Mouse (Mus musculus): ENCODE measurements around the gene Rps19bp1. TPM values are rescaled to one million over a fixed set of nuclear protein-coding genes. Genes with fewer than 3 reads are reported as not detected.

Rps19bp1 gene
- 29.2 and 34.9 TPM in 2 replicates for polyA plus RNA-seq (2012; rRNA removed; ENCODE audit: low replicate concordance)

DNA sequence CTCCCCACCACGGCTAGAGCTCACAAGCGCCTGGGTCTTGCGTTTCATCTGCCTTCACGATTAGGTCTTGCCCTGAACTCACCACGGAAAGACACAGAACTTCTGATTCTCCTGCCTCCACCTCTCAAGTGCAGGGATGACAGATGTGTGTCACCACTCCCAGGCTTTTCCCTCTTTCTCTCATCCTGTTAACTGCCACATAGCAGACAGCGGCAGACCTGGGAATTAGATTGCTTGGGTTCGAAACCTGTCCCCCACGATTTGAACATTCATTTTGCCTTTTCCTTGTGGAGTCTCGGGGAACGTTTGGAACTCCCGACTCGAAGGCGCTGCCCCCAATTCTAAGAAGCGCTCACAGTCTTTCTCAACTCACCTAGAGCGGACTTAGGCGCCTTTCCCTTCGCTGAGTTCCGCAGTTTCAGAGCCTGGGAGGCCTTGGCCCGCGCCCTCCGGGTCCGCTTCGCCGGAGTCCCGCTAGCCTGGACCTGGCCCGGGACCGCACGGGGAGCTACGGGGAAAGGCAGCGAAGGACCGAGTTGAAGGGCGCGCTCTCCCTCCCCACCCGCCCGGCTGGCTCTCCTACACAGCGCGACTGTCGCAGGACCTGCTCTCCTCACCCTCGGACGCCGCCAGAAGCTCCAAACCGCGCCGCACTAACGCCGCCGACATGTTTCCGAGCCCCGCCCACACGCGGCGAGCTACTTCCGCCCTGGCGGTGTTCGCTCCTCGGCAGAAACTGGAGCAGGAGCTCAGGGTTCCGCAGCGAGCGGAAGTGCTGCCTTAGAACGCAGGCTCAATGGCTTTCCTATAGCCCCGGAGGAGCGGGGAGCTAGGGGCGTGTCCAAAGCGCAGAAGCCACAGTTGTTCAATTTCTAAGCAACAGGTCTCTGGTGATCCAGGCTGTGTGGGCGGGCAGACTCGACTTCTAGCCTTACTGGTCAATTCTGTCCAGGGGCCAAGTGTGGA lies at the start of gene Rps19bp1:
Gene Rps19bp1 (minus strand): TSS at position 706 of the 966 bp plus-strand sequence.

DNA sequence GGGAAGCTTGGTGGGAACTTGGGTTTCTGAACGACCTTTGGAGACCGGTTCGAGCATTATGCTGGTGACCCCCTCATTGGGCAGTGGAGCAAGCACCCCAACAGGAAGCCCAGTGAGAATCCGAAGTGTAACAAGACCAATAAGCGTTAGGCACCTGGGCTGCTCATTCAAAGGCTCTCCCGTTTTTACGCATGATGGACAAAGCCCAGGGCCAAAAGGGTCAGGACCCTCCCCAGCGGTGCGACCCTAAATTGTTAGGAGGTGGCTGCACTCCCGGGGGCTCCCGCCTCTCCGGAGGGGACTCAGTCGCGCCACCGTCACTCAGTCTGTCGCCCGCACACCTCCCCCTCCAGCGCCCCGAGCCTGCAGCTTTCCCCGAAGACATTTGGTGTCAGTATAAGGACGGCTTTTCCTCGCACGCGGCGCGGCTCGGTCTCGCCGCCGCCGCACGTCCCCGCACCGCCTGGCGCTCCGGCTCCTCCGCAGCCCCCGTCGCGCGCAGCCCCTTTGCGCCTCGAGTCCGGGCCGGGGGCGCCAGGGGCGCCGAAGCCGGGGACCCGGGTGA lies 22.8 kb upstream of the Rps19bp1 start, which contains the start of gene Cacna1i:
Gene Cacna1i (plus strand): TSS at position 388 of the 565 bp plus-strand sequence.

DNA sequence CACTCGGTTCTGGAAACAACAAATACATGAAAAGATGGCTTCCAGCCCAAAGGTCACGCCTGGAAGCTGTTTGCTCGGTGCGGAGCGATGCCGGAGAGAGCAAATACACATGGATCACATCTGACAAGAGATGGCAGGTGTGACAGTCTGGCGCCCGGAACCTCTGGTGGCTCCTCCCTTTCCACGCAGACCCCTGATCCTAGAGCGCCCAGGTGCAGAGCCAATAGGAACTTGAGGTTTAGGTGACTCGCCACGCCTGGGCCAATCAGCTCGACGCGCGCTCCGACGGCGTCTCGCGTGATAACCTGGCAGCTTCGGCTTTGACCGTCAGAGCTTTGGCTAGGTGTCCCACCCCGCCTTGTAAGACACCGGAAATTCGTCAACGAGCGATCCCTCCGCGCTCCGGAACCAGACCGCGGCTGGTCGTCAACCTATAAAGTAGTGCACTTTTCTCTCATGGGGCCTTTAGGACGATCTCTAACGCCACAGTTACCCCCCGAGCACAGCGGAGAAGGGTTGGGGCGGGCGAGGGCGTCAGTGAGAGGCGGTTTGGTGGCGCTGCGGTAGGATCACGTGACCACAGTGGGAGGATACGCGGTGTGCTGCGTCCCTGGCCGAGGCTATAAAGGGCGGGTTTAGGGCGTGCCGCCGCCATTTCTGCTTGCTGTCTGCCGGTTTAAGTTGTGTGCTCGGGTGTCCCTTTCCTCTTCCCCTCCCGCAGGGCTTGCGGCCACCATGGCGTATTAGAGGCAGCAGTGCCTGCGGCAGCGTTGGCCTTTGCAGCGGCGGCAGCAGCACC lies 9.1 kb downstream of the Rps19bp1 start, which contains the start of gene Atf4:
Gene Atf4 (plus strand): TSS at position 338 of the 799 bp plus-strand sequence.

DNA sequence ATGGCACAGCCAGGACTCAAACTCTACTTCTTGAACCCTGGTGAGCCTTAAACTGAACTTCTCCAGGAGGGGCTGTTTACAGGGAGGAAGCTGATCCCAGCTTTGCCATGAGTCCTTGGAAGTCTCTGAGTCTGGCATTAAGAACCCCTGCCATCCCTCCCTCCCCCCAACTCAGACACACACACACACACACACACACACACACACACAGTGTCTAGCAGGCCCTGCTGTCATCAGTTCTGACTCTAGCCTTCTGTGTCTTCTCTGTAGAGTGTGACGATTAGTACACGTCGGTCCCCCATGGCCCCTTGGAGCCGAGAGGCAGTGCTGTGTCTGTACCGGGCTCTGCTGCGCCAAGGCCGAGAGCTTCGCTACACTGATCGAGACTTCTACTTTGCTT lies 28.6 kb downstream of the Rps19bp1 start, which contains the start of gene AC140267.1:
Gene AC140267.1 (plus strand): TSS at position 301 of the 400 bp plus-strand sequence.

DNA sequence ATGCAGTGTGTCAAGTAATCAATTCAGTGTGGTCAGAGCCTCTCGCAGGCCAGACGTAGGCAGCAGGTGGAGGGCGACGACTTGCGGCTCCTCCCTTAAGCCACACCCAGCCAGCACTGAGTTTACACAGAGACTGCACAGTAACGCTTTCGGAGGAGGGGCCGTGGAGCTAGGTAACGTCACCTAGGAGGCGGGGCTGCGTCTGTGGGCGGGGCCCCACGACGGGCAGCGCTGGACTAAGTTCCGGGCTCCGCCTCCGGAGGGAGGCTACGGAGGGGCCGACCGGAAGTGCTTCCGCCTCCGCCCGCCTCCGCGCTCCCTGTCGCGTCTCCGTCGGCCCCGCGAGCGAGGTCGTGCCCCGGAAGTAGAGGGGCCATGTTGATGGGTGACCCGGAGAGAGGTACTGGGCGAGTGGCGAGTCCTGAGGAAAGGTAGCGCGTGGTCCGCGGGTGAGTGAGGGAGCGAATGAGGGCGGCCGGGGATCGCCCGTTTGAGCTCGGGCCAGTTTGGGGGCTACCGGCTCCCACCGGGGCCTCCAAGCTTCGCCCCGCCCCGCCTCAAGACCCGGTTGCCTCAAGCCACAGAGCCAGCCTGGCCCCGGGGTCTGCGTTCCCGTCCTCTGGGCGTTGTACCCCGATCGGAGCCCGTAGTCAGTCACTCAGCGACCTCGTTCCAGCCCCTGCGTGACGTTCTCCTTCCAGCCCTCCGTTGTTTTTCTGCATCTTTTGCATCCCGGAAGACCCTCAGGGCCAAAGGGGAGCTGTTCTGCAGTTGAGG lies 30.2 kb downstream of the Rps19bp1 start, which contains the start of gene Mief1:
Gene Mief1 (plus strand): TSS at position 286 of the 777 bp plus-strand sequence.

Other genes with a start within 250 kb of the Rps19bp1 start
- gene Pdgfb, start 249.3 kb downstream of the Rps19bp1 start, polyA plus RNA-seq (2012; rRNA removed; ENCODE audit: low replicate concordance) = 35.6 and 65.6 TPM in 2 replicates
- gene Syngr1, start 173.0 kb downstream of the Rps19bp1 start, polyA plus RNA-seq (2012; rRNA removed; ENCODE audit: low replicate concordance) = 31.1 and 39.3 TPM in 2 replicates
- 384 and 934 TPM in 2 replicates for gene Rpl3, start 172.4 kb downstream of the Rps19bp1 start, polyA plus RNA-seq (2012; rRNA removed; ENCODE audit: low replicate concordance)
- 15.8 and 28.1 TPM in 2 replicates for gene Tab1, start 131.2 kb downstream of the Rps19bp1 start, polyA plus RNA-seq (2012; rRNA removed; ENCODE audit: low replicate concordance)
- gene Mgat3, start 90.6 kb downstream of the Rps19bp1 start, polyA plus RNA-seq (2012; rRNA removed; ENCODE audit: low replicate concordance) = 1.7 and 12.3 TPM in 2 replicates
- 16.0 and 21.1 TPM in 2 replicates for gene Mief1, start 30.3 kb downstream of the Rps19bp1 start, polyA plus RNA-seq (2012; rRNA removed; ENCODE audit: low replicate concordance)
- gene AC140267.1, start 28.5 kb downstream of the Rps19bp1 start, polyA plus RNA-seq (2012; rRNA removed; ENCODE audit: low replicate concordance) = not detected in 2 replicates
- gene Atf4, start 9.1 kb downstream of the Rps19bp1 start, polyA plus RNA-seq (2012; rRNA removed; ENCODE audit: low replicate concordance) = 157 and 168 TPM in 2 replicates
- 0.05 and 0.06 TPM in 2 replicates for gene Cacna1i, start 22.9 kb upstream of the Rps19bp1 start, polyA plus RNA-seq (2012; rRNA removed; ENCODE audit: low replicate concordance)

All from subcutaneous adipose tissue, adult 2 months (tissue).